Mouse (Mus musculus) CD4-positive, CD25-positive, alpha-beta regulatory T cell, adult 4 months (primary cell): Measurements from ENCODE around the gene Olfr70. TPM values are rescaled to one million over a fixed set of nuclear protein-coding genes. Genes with fewer than 3 reads are reported as not detected.

Source experiments
- ATAC-seq: one replicate; pipeline ENCODE4 v1.8.0; 2017
- polyA plus RNA-seq, 2 experiments: library from polyadenylated mRNA; unstranded; fragments of 100-300 nt; shearing (Covaris generic); gene quantifications; one replicate each; pipeline ENCODE4 v1.2.1; 2017

The Olfr70 gene
- polyA plus RNA-seq, 2 experiments from 2014 or later, result not detected

- ATAC-seq, result no peak
These were observed 9.3 kb upstream of the Olfr70 start, which contains the start of gene Olfr71 for GRCm38 (mm10) chr4:43709869-43710268. TSS of gene Olfr71 (minus strand) at chr4:43710255.

- no peak for ATAC-seq
These were observed 5.4 kb upstream of the Olfr70 start for GRCm38 (mm10) chr4:43705991-43706390.

- ATAC-seq, result no peak
These were observed 3.2 kb upstream of the Olfr70 start for GRCm38 (mm10) chr4:43703851-43704250.

GRCm38 (mm10) chr4:43703439-43703838 lies 2.8 kb upstream of the Olfr70 start:
- no peak for ATAC-seq

- ATAC-seq, result no peak
These were observed 4.0 kb downstream of the Olfr70 start for GRCm38 (mm10) chr4:43696561-43696960.

- no peak for ATAC-seq
These were observed 5.3 kb downstream of the Olfr70 start for GRCm38 (mm10) chr4:43695249-43695671.

- ATAC-seq, result no peak
These were observed 6.0 kb downstream of the Olfr70 start for GRCm38 (mm10) chr4:43694439-43695248.

- no peak for ATAC-seq
These were observed 6.8 kb downstream of the Olfr70 start for GRCm38 (mm10) chr4:43693806-43694241.

- no peak for ATAC-seq
These were observed 9.6 kb downstream of the Olfr70 start for GRCm38 (mm10) chr4:43691026-43691425.

- no peak for ATAC-seq
These were observed 10.6 kb downstream of the Olfr70 start for GRCm38 (mm10) chr4:43690021-43690420.

GRCm38 (mm10) chr4:43679416-43680043 lies 21.1 kb downstream of the Olfr70 start:
- no peak for ATAC-seq

GRCm38 (mm10) chr4:43678541-43678940 lies 22.1 kb downstream of the Olfr70 start:
- no peak for ATAC-seq

- no peak for ATAC-seq
These were observed 25.0 kb downstream of the Olfr70 start for GRCm38 (mm10) chr4:43675608-43676007.

GRCm38 (mm10) chr4:43674974-43675373 lies 25.6 kb downstream of the Olfr70 start:
- no peak for ATAC-seq

GRCm38 (mm10) chr4:43673703-43674102 lies 26.9 kb downstream of the Olfr70 start:
- ATAC-seq, result no peak

- ATAC-seq, result no peak
These were observed 28.5 kb downstream of the Olfr70 start for GRCm38 (mm10) chr4:43672070-43672469.

- no peak for ATAC-seq
These were observed 31.2 kb downstream of the Olfr70 start for GRCm38 (mm10) chr4:43669428-43669794.

GRCm38 (mm10) chr4:43668782-43669427 lies 31.7 kb downstream of the Olfr70 start, which contains the start of the genes Tmem8b and Fam221b:
TSS of gene Tmem8b (plus strand) at chr4:43668971.
TSS of gene Fam221b (minus strand) at chr4:43669145.
- ATAC-seq, result peak; percentile 99

- no peak for ATAC-seq
These were observed 34.2 kb downstream of the Olfr70 start for GRCm38 (mm10) chr4:43666412-43666811.

GRCm38 (mm10) chr4:43657146-43657545 lies 43.5 kb downstream of the Olfr70 start:
- no peak for ATAC-seq

GRCm38 (mm10) chr4:43656339-43657109 lies 44.1 kb downstream of the Olfr70 start, which contains the start of gene Hint2:
TSS of gene Hint2 (minus strand) at chr4:43656466.
- peak; percentile 96 for ATAC-seq

- ATAC-seq, result peak; percentile 5
These were observed 44.8 kb downstream of the Olfr70 start for GRCm38 (mm10) chr4:43655656-43656338.
